Mouse (Mus musculus) spleen, adult 2 months (tissue): ENCODE measurements at regions not wholly inside any gene's neighbourhood (a gene's known extent, or its start where the extent isn't known, plus 50 kb on each side); places are given as distances from the start of the nearest gene placed in this dataset.

Experiments used
- DNase-seq, 2 experiments: peaks; one replicate each; pipeline versions ENCODE4 v3.0.0 to v3.0.0-alpha.2; 2012 to 2021; ENCODE audit warnings: low spot score in 2 of 2, low read depth in 1 of 2
- H3K27ac ChIP-seq: fragments of 200-500 bp; 2 replicates; pipeline ENCODE4 v1.5.1; 2012; ENCODE audit warnings: low read length, inconsistent platforms; ENCODE audit not compliant: insufficient read depth
- H3K27me3 ChIP-seq: fragments of 200-500 bp; 2 replicates; pipeline ENCODE4 v1.6.1; 2012; ENCODE audit warnings: mild to moderate bottlenecking, moderate library complexity, low read length, inconsistent platforms; ENCODE audit not compliant: control insufficient read depth, insufficient read depth
- H3K36me3 ChIP-seq: fragments of 200-500 bp; 2 replicates; pipeline ENCODE4 v1.6.1; 2012; ENCODE audit warnings: mild to moderate bottlenecking, low read length, inconsistent platforms; ENCODE audit not compliant: control insufficient read depth, insufficient read depth
- H3K4me1 ChIP-seq: fragments of 200-500 bp; 2 replicates; pipeline ENCODE4 v1.6.1; 2011; ENCODE audit warnings: inconsistent platforms; ENCODE audit not compliant: control insufficient read depth, insufficient read depth, insufficient read length
- H3K4me3 ChIP-seq: fragments of 200-500 bp; 2 replicates; pipeline ENCODE4 v1.5.1; 2011; ENCODE audit warnings: mild to moderate bottlenecking, inconsistent platforms; ENCODE audit not compliant: insufficient read depth, insufficient read length; ENCODE audit errors: extremely low read depth
- CTCF ChIP-seq: fragments of 200-500 bp; IDR thresholded peaks from 2 replicates; pipeline ENCODE4 v1.5.1; 2011; ENCODE audit warnings: mild to moderate bottlenecking, inconsistent platforms; ENCODE audit not compliant: insufficient read depth, insufficient read length, insufficient replicate concordance; ENCODE audit errors: extremely low read depth
- POLR2A ChIP-seq: fragments of 200-500 bp; IDR thresholded peaks from 2 replicates; pipeline ENCODE4 v1.6.1; 2011; ENCODE audit warnings: low read depth, low read length, inconsistent platforms
- WGBS: fragments of 180-500 bp; shearing (Covaris S2); methylation state at CpG from one replicate; pipeline ENCODE4 v1.1.7; 2018; 5-methylcytosine and 5-hydroxymethylcytosine counted together

DNA sequence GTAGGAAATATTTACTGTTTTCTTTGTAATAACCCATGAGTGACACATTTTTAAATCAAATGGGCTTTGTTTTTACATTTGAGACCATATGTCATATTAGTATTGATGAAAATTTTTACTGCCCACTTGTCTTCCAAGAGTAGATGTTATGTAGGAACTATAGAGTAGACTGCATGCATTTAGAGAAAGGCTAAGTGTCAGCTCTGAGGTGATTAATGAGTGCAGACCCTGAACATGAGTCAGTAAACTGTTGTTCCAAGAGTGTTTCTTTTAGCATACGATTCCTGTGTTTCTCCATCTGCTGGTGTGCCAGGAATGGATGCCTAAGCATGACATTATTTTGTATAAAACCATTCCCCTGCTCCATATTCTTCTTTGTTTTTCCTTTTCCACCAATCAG is 454.5 kb upstream of the Sphkap start:
- no peaks in the 10 kb centered on the region for H3K36me3 ChIP-seq
- no peaks in the 10 kb centered on the region for H3K4me1 ChIP-seq
- WGBS, result 53% methylated on average over 1 of the region's 1 CpGs
- H3K4me3 ChIP-seq, result no peak overlapping the region; the same call in 1 of the 2 replicates
- no peak for DNase-seq
- no peak for TF ChIP-seq CTCF
- TF ChIP-seq POLR2A, result no peak
- H3K27ac ChIP-seq, result no peak overlapping the region
- H3K27me3 ChIP-seq, result no peaks in the 10 kb centered on the region

DNA sequence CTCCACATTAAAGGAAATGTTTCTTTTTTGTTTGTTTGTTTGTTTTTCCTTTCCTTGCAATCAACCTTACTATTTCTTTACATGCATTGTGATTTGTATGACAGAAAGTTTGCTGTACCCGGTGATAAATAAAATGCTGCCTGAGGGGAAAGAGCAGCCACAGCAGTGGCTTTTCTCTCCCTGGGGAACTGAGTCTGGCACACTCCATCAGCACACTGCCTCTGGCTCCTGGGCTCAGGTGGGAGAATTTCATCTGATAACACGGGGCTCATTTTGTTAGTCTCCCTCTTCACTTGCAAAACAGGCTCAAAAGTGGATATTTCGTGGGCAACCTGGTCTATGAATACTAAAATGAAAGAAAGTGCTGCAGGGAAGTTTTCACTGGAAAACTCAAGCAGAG is 454.1 kb upstream of the Sphkap start:
- H3K36me3 ChIP-seq, result no peaks in the 10 kb centered on the region
- DNase-seq, result no peak
- no peaks in the 10 kb centered on the region for H3K27me3 ChIP-seq
- 54% methylated on average over 3 of the region's 3 CpGs for WGBS
- H3K4me3 ChIP-seq, result no peak overlapping the region
- TF ChIP-seq CTCF (no peak), POLR2A (no peak)
- H3K27ac ChIP-seq, result no peak overlapping the region
- no peaks in the 10 kb centered on the region for H3K4me1 ChIP-seq

GRCm38 (mm10) chr1:83859732-83860424 is 451.9 kb upstream of the Sphkap start:
- H3K27ac ChIP-seq, result no peak overlapping the region
- no peak for DNase-seq
- no peaks in the 10 kb centered on the region for H3K27me3 ChIP-seq
- TF ChIP-seq CTCF (no peak), POLR2A (no peak)
- no peaks in the 10 kb centered on the region for H3K4me1 ChIP-seq
- 84% methylated on average over 3 of the region's 3 CpGs for WGBS
- H3K4me3 ChIP-seq, result no peak overlapping the region
- no peaks in the 10 kb centered on the region for H3K36me3 ChIP-seq

DNA sequence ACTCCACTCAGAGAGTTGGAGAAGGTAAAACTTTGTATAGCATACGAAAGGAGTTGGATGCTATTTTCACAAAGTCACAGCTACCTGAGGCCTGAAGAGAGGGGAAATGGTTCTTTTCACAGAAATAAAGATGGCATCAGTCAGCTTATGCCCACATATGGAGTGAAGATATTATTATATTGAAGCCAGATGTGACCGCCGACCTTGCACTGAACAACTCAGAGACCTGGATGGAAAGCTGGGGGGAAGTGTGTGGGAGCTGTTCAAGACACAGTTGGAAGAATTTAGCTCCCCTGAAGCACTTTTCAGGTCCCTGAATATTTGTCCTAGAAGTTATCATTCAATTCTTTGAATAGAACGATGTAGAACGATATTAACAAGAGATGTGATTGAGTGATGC is 446.0 kb upstream of the Sphkap start:
- 93% methylated on average over 5 of the region's 5 CpGs for WGBS
- TF ChIP-seq CTCF (no peak), POLR2A (no peak)
- H3K36me3 ChIP-seq, result no peaks in the 10 kb centered on the region
- H3K4me1 ChIP-seq, result no peaks in the 10 kb centered on the region
- H3K4me3 ChIP-seq, result no peak overlapping the region
- DNase-seq, result no peak
- no peaks in the 10 kb centered on the region for H3K27me3 ChIP-seq
- H3K27ac ChIP-seq, result no peak overlapping the region

DNA sequence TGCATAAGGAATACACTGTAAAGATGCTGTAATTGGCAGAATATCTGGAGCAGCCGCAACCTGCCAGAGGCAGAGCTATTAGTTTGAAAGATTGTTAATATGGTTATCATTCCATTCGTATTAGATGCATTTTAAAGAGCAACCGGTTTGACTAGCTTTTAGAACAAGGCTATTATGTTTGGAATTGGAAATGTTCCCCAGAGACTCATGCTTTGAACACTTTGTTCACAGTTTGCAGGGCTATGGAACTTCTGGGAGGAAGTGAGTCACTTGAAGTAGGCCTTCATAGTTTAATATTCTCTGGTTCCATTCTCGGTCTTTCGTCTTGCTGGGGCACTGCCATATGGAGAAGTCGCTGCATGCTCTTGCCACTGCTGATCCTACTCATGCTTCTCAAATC is 443.1 kb upstream of the Sphkap start:
- Histone ChIP-seq H3K36me3 (no peaks in the 10 kb centered on the region), H3K4me3 (no peak overlapping the region), H3K27me3 (no peaks in the 10 kb centered on the region), H3K27ac (no peak overlapping the region), H3K4me1 (no peaks in the 10 kb centered on the region)
- no peak for TF ChIP-seq POLR2A
- TF ChIP-seq CTCF, result no peak
- DNase-seq, result no peak
- WGBS, result 88% methylated on average over 6 of the region's 6 CpGs

DNA sequence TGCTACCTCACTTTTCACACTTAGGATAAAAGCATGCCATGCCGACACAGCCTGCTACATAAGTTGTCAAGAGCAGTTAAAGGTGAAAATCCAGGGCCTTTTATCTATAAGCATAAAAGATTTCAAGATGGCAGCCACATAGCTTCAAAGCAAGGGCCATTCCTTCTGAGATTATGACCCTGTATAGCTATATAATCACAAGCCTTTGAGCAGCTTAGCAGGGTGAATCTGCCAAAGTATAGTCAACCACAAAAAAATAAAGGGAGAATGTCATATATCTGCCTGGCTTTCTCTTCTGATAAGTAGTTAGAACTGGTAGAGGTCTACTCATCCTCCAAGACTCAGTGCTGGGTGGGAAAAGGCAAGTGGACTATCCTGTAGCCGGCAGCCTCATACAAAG is 440.4 kb upstream of the Sphkap start:
- no peak for DNase-seq
- Histone ChIP-seq H3K27me3 (no peaks in the 10 kb centered on the region; the same call in 1 of the 2 replicates), H3K36me3 (no peaks in the 10 kb centered on the region), H3K4me1 (no peaks in the 10 kb centered on the region), H3K27ac (no peak overlapping the region), H3K4me3 (no peak overlapping the region)
- WGBS, result 85% methylated on average over 2 of the region's 2 CpGs
- no peak for TF ChIP-seq CTCF
- TF ChIP-seq POLR2A, result no peak

GRCm38 (mm10) chr1:83847992-83848391 is 440.0 kb upstream of the Sphkap start:
- no peaks in the 10 kb centered on the region; the same call in 1 of the 2 replicates for H3K27me3 ChIP-seq
- H3K27ac ChIP-seq, result no peak overlapping the region
- no peaks in the 10 kb centered on the region for H3K36me3 ChIP-seq
- no peaks in the 10 kb centered on the region for H3K4me1 ChIP-seq
- DNase-seq, result no peak
- H3K4me3 ChIP-seq, result no peak overlapping the region
- no peak for TF ChIP-seq CTCF
- no peak for TF ChIP-seq POLR2A
- WGBS, result 60% methylated on average over 5 of the region's 5 CpGs
